Mouse (Mus musculus) forebrain, embryonic 16.5 days (tissue): Measurements from ENCODE around the gene Dusp27. TPM values are rescaled to one million over a fixed set of nuclear protein-coding genes. Genes with fewer than 3 reads are reported as not detected.

ENCODE experiments used
- ATAC-seq: fragments of 200-750 bp; cut with Nextera tagmentation; 2 replicates; pipeline ENCODE4 v1.8.0; 2017; ENCODE audit warnings: mild to moderate bottlenecking, moderate library complexity
- H3K27ac ChIP-seq: fragments of 300-500 bp; sonication (generic); 2 replicates; pipeline ENCODE4 v1.5.1; 2014; ENCODE audit warnings: low read length, control low read depth
- H3K27me3 ChIP-seq: fragments of 300-500 bp; sonication (generic); replicated peaks from 2 replicates; pipeline ENCODE4 v1.6.1; 2014; ENCODE audit warnings: low read length; ENCODE audit not compliant: control insufficient read depth, insufficient read depth
- H3K36me3 ChIP-seq: fragments of 300-500 bp; sonication (generic); 2 replicates; pipeline ENCODE4 v1.6.1; 2014; ENCODE audit not compliant: control insufficient read depth, insufficient read depth
- H3K4me1 ChIP-seq: fragments of 300-500 bp; sonication (generic); replicated peaks from 2 replicates; pipeline ENCODE4 v1.6.1; 2014; ENCODE audit warnings: low read length; ENCODE audit not compliant: control insufficient read depth, insufficient read depth
- H3K4me2 ChIP-seq: fragments of 300-500 bp; sonication (generic); 2 replicates; pipeline ENCODE4 v1.6.1; 2014; ENCODE audit warnings: mild to moderate bottlenecking, low read length, control low read depth
- H3K4me3 ChIP-seq: fragments of 300-500 bp; sonication (generic); replicated peaks from 2 replicates; pipeline ENCODE4 v1.5.1; 2014; ENCODE audit warnings: mild to moderate bottlenecking, low read length, control low read depth
- H3K9ac ChIP-seq: fragments of 300-500 bp; sonication (generic); replicated peaks from 2 replicates; pipeline ENCODE4 v1.6.1; 2014; ENCODE audit warnings: low read depth, low read length, control low read depth
- H3K9me3 ChIP-seq: fragments of 300-500 bp; sonication (generic); 2 replicates; pipeline ENCODE4 v1.6.1; 2016; ENCODE audit warnings: low read length; ENCODE audit not compliant: control insufficient read depth
- WGBS: fragments of 180-500 bp; shearing (Covaris S2); extraction: QIAGEN DNeasy Blood & Tissue Kit; methylation state at CpG from one replicate; pipeline ENCODE4 v1.1.7; 2014; 5-methylcytosine and 5-hydroxymethylcytosine counted together
- polyA plus RNA-seq: library from polyadenylated mRNA; unstranded; fragments of >200 nt; fragmentation: Nextera tagmentation; extraction: Ambion mirVana; gene quantifications from 2 replicates; pipeline ENCODE4 v1.2.1, GENCODE M21; 2015

Gene Dusp27
- polyA plus RNA-seq, 1 experiment from 2014 or later: 1.1 TPM

- Histone ChIP-seq H3K36me3 (no peaks in the 10 kb centered on the region), H3K27me3 (peaks cover 3% of the 10 kb centered on the region; the same call in 1 of the 2 replicates), H3K4me1 (peaks cover 4% of the 10 kb centered on the region), H3K9ac (0 out of 2 replicates have a peak overlapping the region, but pooled peaks have one; percentile 2), H3K4me3 (peak overlapping the region; percentile 15), H3K4me2 (peak overlapping the region; percentile 45), H3K27ac (no peak overlapping the region), H3K9me3 (no peaks in the 10 kb centered on the region)
- 17% methylated on average over 24 of the region's 24 CpGs for WGBS
- ATAC-seq: peak; percentile 65
Observed at GRCm38 (mm10) chr1:166160569-166161445, 33.1 kb upstream of the Dusp27 start.

GRCm38 (mm10) chr1:166160111-166160510 is 32.4 kb upstream of the Dusp27 start:
- Histone ChIP-seq H3K4me2 (peak overlapping the region; percentile 45), H3K36me3 (no peaks in the 10 kb centered on the region), H3K27me3 (peaks cover 3% of the 10 kb centered on the region; the same call in 1 of the 2 replicates), H3K9ac (no peak overlapping the region), H3K9me3 (no peaks in the 10 kb centered on the region), H3K4me3 (no peak overlapping the region; the same call in 1 of the 2 replicates), H3K27ac (no peak overlapping the region), H3K4me1 (peaks cover 4% of the 10 kb centered on the region)
- ATAC-seq: peak; percentile 13; the same call in 1 of the 2 replicates
- 45% methylated on average over 5 of the region's 5 CpGs for WGBS

- Histone ChIP-seq H3K9me3 (no peaks in the 10 kb centered on the region), H3K4me2 (no peak overlapping the region), H3K27ac (no peak overlapping the region), H3K9ac (no peak overlapping the region), H3K36me3 (no peaks in the 10 kb centered on the region), H3K27me3 (peaks cover 8% of the 10 kb centered on the region; the same call in 1 of the 2 replicates), H3K4me3 (no peak overlapping the region), H3K4me1 (peaks cover 4% of the 10 kb centered on the region)
- WGBS: 65% methylated on average over 9 of the region's 9 CpGs
- ATAC-seq: no peak
Observed at GRCm38 (mm10) chr1:166158664-166159063, 30.9 kb upstream of the Dusp27 start.

GRCm38 (mm10) chr1:166157712-166158111 is 30.0 kb upstream of the Dusp27 start:
- Histone ChIP-seq H3K27me3 (peaks cover 8% of the 10 kb centered on the region; the same call in 1 of the 2 replicates), H3K4me3 (no peak overlapping the region), H3K27ac (no peak overlapping the region), H3K9me3 (no peaks in the 10 kb centered on the region), H3K4me2 (no peak overlapping the region), H3K9ac (no peak overlapping the region), H3K36me3 (no peaks in the 10 kb centered on the region), H3K4me1 (peaks cover 4% of the 10 kb centered on the region)
- ATAC-seq: no peak
- 87% methylated on average over 12 of the region's 12 CpGs for WGBS

GRCm38 (mm10) chr1:166155113-166155494 is 27.4 kb upstream of the Dusp27 start:
- 60% methylated on average over 10 of the region's 10 CpGs for WGBS
- Histone ChIP-seq H3K4me2 (no peak overlapping the region), H3K27ac (no peak overlapping the region), H3K4me3 (no peak overlapping the region), H3K9ac (no peak overlapping the region), H3K4me1 (no peaks in the 10 kb centered on the region; the same call in 1 of the 2 replicates), H3K27me3 (peaks cover 8% of the 10 kb centered on the region; the same call in 1 of the 2 replicates), H3K36me3 (no peaks in the 10 kb centered on the region), H3K9me3 (no peaks in the 10 kb centered on the region)
- no peak for ATAC-seq

- H3K36me3 ChIP-seq: no peaks in the 10 kb centered on the region
- H3K9ac ChIP-seq: no peak overlapping the region; the same call in 1 of the 2 replicates
- peak; percentile 59 for ATAC-seq
Observed at GRCm38 (mm10) chr1:166154162-166155112, 26.7 kb upstream of the Dusp27 start.

GRCm38 (mm10) chr1:166153351-166154120 is 25.8 kb upstream of the Dusp27 start:
- Histone ChIP-seq H3K27ac (no peak overlapping the region), H3K4me1 (no peaks in the 10 kb centered on the region; the same call in 1 of the 2 replicates), H3K36me3 (no peaks in the 10 kb centered on the region), H3K4me3 (no peak overlapping the region), H3K9ac (no peak overlapping the region), H3K9me3 (no peaks in the 10 kb centered on the region), H3K4me2 (no peak overlapping the region), H3K27me3 (0 out of 2 replicates have a peak, but pooled peaks cover 5% of the 10 kb centered on the region)
- ATAC-seq: peak; percentile 65
- WGBS: 11% methylated on average over 18 of the region's 18 CpGs

More at GRCm38 (mm10) chr1:166154162-166155112, 26.7 kb upstream of the Dusp27 start:
- 20% methylated on average over 29 of the region's 29 CpGs for WGBS
- peaks cover 8% of the 10 kb centered on the region; the same call in 1 of the 2 replicates for H3K27me3 ChIP-seq
- H3K9me3 ChIP-seq: no peaks in the 10 kb centered on the region
- H3K4me3 ChIP-seq: no peak overlapping the region
- no peak overlapping the region for H3K27ac ChIP-seq
- H3K4me1 ChIP-seq: no peaks in the 10 kb centered on the region; the same call in 1 of the 2 replicates
- peak overlapping the region; percentile 38 for H3K4me2 ChIP-seq

GRCm38 (mm10) chr1:166152034-166152433 is 24.3 kb upstream of the Dusp27 start:
- H3K36me3 ChIP-seq: no peaks in the 10 kb centered on the region
- 0 out of 2 replicates have a peak, but pooled peaks cover 5% of the 10 kb centered on the region for H3K27me3 ChIP-seq
- no peak overlapping the region for H3K9ac ChIP-seq
- ATAC-seq: no peak
- H3K27ac ChIP-seq: no peak overlapping the region
- 91% methylated on average over 10 of the region's 10 CpGs for WGBS
- H3K9me3 ChIP-seq: no peaks in the 10 kb centered on the region
- H3K4me3 ChIP-seq: no peak overlapping the region
- H3K4me2 ChIP-seq: no peak overlapping the region
- no peaks in the 10 kb centered on the region; the same call in 1 of the 2 replicates for H3K4me1 ChIP-seq
